Mouse (Mus musculus) hindlimb bud, embryonic 11.5 days (tissue): Measurements from ENCODE around the gene Immp2l.
"Not testable (repeated sequence)": the region's sequence is repeated elsewhere in the genome, so short reads cannot be mapped to it uniquely, and the experiment has no call there.

ENCODE experiments used
- DNase-seq: peaks from one replicate; pipeline ENCODE4 v3.0.0-alpha.2; 2012; ENCODE audit warnings: low read depth, low spot score; ENCODE audit errors: extremely low spot score

Immp2l gene

GRCm38 (mm10) chr12:41647675-41648074, 623.8 kb downstream of the Immp2l start:
- DNase-seq = no peak

GRCm38 (mm10) chr12:41649826-41650541, 626.1 kb downstream of the Immp2l start:
- no peak for DNase-seq

- no peak for DNase-seq
Observed at GRCm38 (mm10) chr12:41668280-41668679, 644.4 kb downstream of the Immp2l start.

GRCm38 (mm10) chr12:41669481-41669880, 645.6 kb downstream of the Immp2l start:
- DNase-seq = no peak

- DNase-seq = no peak
Observed at GRCm38 (mm10) chr12:41674861-41675260, 651.0 kb downstream of the Immp2l start.

- no peak for DNase-seq
Observed at GRCm38 (mm10) chr12:41680141-41680540, 656.3 kb downstream of the Immp2l start.

- DNase-seq = no peak
Observed at GRCm38 (mm10) chr12:41682141-41682540, 658.3 kb downstream of the Immp2l start.

GRCm38 (mm10) chr12:41689809-41690208, 665.9 kb downstream of the Immp2l start:
- no peak for DNase-seq

GRCm38 (mm10) chr12:41710608-41711007, 686.7 kb downstream of the Immp2l start:
- DNase-seq = no peak

GRCm38 (mm10) chr12:41716946-41717345, 693.1 kb downstream of the Immp2l start:
- no peak for DNase-seq

- DNase-seq = no peak
Observed at GRCm38 (mm10) chr12:41724585-41724984, 700.7 kb downstream of the Immp2l start.

- DNase-seq = no peak
Observed at GRCm38 (mm10) chr12:41726720-41727119, 702.8 kb downstream of the Immp2l start.

GRCm38 (mm10) chr12:41727221-41727620, 703.3 kb downstream of the Immp2l start:
- DNase-seq = no peak

GRCm38 (mm10) chr12:41727764-41728338, 704.0 kb downstream of the Immp2l start:
- no peak for DNase-seq

GRCm38 (mm10) chr12:41728467-41728866, 704.6 kb downstream of the Immp2l start:
- DNase-seq = no peak

GRCm38 (mm10) chr12:41729780-41730179, 705.9 kb downstream of the Immp2l start:
- DNase-seq = no peak

- DNase-seq = no peak
Observed at GRCm38 (mm10) chr12:41733168-41733567, 709.3 kb downstream of the Immp2l start.

GRCm38 (mm10) chr12:41742887-41743286, 719.0 kb downstream of the Immp2l start:
- DNase-seq = no peak

GRCm38 (mm10) chr12:41763396-41763795, 739.5 kb downstream of the Immp2l start:
- no peak for DNase-seq

- DNase-seq = no peak
Observed at GRCm38 (mm10) chr12:41773961-41774360, 750.1 kb downstream of the Immp2l start.

GRCm38 (mm10) chr12:41774623-41775323, 750.9 kb downstream of the Immp2l start:
- no peak for DNase-seq

- DNase-seq = not testable (repeated sequence)
Observed at GRCm38 (mm10) chr12:41777762-41778161, 753.9 kb downstream of the Immp2l start.
